Mouse (Mus musculus) B cell, adult 2 months (primary cell): ENCODE measurements around the gene Cacna2d4.

ENCODE experiments used
- DNase-seq, 2 experiments: peaks; one replicate each; pipeline ENCODE4 v3.0.0; 2022

The Cacna2d4 gene

DNA sequence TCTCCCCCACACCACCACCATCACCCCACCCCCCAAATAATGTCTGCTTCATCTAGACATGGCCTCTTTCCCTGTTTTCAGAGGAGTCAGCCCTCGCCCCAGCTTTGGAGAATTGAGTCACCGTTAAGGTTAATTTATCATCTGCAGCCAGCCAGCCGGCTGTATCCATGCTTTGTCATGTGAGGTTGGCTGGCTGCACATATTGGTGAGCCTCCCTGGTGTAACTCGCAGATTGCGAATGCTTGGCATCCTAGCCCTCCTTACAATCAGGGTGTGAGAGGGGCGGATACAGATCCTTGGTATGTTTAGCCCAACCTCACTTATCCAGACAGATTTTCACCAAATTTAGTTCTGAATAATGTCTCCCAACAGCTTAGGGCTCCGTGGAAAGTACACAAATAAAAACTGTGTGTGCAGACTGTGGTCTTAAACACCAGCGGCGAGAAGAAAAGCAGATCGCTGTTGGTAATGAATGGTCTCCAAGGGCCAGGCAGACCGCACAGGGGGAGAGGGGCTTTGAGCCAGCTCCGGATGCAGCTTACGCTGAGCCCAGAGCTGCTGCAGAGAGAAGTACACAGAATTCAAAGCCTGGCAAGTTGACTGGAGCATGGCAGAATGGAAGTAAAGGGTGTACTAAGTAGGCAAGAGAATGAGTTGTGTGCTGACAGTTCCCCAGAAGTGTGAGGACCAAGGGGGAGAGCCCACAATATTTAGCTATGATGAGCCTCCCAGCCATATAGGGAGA lies 11.7 kb upstream of the Cacna2d4 start:
- no peak for DNase-seq

GRCm38 (mm10) chr6:119225226-119225625 lies 11.1 kb upstream of the Cacna2d4 start:
- no peak for DNase-seq

DNA sequence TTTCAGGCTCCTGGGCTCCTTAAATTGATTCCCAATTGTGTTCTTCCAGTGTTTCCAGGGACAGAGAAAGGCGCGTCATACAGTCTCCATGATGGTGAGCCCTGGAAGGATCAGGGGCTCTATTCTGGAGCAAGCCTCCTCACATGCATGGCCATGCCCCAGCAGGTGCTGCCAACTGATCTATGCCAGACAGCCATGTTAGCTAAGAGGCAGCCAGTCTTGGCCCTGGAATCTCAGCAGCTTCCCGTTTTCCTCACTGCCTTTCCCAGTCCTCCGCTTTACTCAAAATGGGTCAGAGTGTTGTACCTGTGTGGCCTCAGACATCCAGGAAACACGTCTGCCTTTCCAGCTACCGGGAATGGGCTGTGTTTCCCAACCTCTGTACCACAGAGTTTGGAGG lies 10.6 kb upstream of the Cacna2d4 start:
- no peak for DNase-seq

GRCm38 (mm10) chr6:119227001-119227400 lies 9.3 kb upstream of the Cacna2d4 start:
- no peak for DNase-seq

DNA sequence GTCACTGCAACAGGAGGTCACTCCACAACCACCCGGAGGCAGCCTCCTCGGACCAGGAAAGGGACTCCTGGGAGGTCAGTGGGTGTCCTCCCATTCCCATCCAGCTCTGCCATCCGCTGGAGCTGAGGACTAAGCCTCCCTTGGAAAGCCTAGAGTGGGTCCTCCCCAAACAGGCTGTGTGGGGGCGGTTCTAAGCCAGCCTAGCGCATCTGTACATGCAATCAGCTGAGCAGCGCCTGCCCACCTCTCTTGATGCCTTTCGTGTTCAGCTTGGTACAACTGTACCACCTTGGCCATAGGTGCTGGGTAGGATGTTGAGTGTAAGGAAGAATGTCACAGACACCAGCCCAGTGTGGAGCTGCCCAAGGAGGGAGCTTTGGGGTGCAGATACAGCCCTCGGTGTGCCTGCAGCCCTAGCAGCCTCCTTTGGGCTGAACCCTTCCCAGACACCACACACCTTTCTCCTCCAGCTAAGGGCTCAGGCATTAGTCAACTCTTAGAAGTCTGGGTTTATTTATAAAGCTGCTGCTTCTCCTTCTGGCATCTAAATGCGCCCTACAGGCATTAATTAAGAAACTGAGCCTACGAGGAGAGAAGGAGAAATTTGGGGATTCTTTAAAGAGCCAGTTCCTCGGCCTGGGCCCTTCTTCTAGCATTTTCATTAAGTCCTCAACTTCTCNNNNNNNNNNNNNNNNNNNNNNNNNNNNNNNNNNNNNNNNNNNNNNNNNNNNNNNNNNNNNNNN lies 7.3 kb upstream of the Cacna2d4 start:
- DNase-seq, result no peak

GRCm38 (mm10) chr6:119233066-119233465 lies 3.3 kb upstream of the Cacna2d4 start:
- no peak for DNase-seq

GRCm38 (mm10) chr6:119235441-119235840 lies 885 bp upstream of the Cacna2d4 start:
- DNase-seq, result no peak

DNA sequence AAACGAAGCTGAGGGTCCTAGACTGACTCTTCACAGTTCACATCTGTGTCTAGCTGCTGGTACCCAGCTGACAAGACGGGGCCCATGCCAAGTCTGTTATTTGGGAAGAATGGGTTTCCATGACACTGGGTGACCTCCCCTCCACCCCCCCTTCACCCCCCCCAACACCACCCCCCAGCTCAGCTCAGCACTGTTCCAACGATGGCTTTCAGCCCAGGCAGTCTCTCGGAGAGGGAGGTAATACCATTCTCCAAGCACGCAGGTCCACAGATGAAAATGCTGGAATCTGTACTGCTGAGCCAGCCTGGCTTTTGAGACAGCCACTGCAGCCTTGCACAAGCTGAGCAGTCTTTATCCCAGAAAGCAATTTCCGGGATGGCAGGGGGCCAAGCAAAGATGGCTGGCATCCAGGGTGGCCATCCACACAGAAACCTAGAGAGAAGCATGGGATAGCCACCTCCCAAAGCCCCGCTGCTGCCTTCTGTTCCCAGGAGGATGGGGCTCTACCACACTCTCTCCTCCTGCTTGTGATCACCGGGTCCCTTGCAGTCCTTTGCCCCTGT lies 1.2 kb downstream of the Cacna2d4 start:
- DNase-seq, result no peak

DNA sequence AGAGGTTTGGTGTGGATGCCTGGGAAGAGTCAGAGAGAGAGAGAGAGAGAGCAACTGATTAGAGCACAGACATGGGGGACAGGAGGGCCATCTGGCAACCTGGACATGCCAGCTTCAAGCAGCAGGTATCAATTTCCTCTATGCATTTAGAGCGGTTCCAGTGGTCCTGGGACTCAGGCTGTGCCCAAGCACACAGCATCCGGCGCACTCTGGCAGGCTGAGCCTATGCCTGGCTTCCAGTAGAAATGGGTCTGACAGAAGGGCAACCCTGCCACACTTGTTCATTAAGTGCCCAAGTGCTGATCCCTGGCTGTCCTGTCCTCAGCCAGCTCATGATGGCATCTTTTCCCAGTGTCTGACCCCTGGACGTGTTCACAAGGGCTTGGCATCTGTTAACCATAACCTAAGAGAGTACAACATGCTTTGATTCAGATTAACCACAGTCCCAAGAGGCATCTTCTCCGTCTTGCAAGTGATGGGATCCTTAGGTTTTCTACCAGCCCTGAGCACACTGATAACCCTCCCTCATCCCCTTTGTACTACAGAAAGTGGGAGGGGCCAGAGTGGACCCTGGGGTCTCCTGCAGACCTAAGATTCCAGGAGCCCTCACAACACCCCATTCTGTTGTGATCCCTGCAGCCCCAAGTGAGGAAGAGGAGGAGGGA lies 3.1 kb downstream of the Cacna2d4 start:
- no peak for DNase-seq

- DNase-seq, result no peak
Measured at GRCm38 (mm10) chr6:119240256-119240655, 3.9 kb downstream of the Cacna2d4 start.

DNA sequence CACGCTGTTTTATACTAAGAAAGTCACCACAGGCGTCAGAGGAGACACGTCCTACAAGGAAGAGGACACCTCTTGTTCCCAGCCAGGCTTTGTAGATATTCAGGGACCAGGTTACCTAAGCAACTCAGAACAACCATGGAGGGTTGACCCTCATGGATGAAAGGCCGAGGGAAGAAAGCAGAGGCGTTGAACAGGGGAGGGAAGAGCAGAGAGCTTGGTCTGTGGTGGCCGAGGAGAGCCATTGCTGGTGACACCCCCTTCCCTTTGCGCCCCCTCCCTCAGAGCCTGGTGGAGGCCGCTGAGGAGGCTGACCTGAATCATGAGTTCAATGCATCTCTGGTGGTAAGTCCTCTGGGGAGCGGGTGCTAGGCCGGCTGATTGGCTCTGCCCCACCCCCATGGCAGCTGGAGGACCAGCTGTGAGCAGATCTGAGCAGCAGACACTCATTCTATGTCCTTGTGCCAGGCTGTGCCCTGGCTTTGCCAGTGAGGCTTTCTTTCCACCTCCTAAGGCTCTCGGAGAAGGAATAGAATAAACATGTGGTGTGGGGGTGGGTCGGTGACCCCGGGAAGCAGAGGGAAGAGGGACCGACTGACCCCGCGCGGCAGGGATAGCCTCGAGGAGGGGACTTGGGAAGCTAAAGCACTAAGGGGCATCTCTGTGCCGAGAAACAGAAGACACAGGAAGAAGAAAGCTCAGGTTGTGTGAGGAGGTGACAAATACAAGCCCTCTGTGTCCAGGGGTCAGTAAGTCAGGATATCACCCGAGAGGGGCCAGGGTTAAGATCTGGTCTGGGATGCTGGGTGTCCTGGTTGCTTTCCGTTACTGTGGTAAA lies 4.8 kb downstream of the Cacna2d4 start:
- no peak for DNase-seq

GRCm38 (mm10) chr6:119246082-119246481 lies 9.8 kb downstream of the Cacna2d4 start:
- DNase-seq, result peak; percentile 12 to 15

DNA sequence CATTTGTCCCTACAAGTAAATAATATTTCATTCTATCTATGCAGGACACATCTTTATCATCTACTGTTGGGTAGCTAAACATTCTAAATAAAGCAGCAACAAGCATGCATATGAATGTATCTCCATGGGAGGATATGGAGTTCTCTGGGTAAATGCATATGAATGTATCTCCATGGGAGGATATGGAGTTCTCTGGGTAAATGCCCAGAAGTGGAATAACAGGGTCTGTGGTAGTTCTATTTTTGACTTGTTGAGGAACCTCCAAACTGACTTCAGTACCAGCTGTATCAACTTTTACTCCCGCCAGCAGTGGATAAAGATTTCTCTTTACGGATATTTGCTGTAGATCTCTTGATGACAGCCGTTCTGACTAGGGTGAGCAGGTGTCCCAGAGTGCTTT lies 12.3 kb downstream of the Cacna2d4 start:
- no peak for DNase-seq

DNA sequence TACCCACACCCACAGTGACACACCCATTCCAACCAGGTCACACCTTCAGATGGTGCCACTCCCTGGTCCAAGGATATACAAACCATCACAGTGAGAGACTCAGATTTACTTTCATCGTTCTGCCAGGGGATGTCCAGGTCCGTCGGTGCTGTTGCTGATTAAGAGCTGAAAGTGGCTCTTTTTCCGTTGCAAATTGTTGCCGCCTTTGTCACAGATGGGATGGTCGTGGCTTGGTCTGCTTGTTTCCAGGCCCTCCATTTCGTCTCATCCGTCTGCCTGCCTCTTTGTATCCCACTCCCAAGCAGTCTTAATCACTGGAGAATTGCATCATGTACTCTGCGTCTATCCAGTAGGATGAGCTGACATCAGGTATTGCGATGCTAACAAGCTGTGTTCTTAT lies 13.4 kb downstream of the Cacna2d4 start:
- no peak for DNase-seq

GRCm38 (mm10) chr6:119251704-119252103 lies 15.4 kb downstream of the Cacna2d4 start:
- no peak for DNase-seq

GRCm38 (mm10) chr6:119276713-119277112 lies 40.4 kb downstream of the Cacna2d4 start:
- DNase-seq, result no peak

GRCm38 (mm10) chr6:119280761-119281160 lies 44.4 kb downstream of the Cacna2d4 start:
- DNase-seq, result no peak

DNA sequence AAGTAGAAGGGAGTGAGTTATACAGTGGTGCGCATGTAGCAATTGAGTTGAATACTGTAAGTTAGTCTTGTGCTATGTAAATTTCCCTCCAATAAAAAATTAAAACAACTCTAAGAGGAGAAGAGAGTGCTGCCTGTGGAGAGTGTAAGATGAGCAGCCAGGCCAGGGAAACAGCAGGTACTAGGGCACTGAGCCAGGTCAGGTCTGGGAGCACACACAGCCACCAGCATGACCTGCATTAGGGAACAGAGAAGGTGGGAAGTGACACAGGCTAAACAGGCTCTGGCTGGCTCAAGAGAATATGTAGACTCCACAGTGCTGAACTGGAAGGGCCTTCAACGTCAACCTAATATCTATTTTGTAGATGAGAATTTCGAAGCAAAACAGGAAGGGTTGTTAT lies 65.0 kb downstream of the Cacna2d4 start:
- no peak for DNase-seq

DNA sequence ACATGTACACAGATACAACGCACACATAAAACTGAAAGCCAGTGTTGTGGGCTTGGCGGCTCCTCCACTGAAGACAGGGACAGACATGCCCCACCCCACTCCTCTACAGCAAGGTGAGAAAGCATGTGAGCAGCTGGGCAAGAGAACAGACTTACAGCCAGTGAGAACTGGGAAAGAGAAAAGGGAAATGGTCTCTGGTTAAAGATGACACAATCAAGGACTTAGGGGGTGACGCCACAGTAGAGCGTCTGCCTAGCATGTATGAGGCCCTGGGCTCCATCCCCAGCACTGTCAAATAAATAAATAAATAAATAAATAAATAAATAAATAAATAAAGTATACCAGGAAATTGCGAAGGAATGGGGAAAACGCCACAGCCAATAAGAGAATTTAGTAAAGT lies 67.0 kb downstream of the Cacna2d4 start:
- DNase-seq, result no peak

- no peak for DNase-seq
Measured at GRCm38 (mm10) chr6:119307867-119308413, 71.6 kb downstream of the Cacna2d4 start.

GRCm38 (mm10) chr6:119310176-119310575 lies 73.8 kb downstream of the Cacna2d4 start:
- no peak for DNase-seq

DNA sequence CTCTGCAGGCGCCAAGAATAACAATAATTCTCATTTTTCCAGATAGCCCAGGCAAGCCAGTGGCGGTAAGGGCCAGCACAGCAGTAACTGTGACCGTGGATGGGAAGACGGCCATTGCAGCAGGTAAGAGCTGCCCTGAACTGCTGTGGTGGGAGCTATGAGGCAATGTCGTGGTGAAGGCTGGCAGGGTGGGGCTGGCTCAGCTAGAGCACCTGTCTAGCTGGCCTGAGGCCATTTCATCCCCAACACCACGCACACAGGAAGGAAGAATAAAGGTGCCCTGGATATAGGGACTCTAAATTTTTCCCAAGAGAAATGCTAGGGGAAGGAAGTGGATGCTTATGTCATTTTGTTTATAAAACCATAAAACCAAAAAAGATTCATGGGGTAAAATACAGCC lies 76.1 kb downstream of the Cacna2d4 start:
- DNase-seq, result no peak
